Mouse (Mus musculus): ENCODE measurements around the gene Mroh9.

- TF ChIP-seq POLR2A (IDR thresholded peaks at IDR 0.05; ENCODE audit: extremely low read depth, insufficient read depth, low read length), result no peak
- TF ChIP-seq CTCF (IDR thresholded peaks at IDR 0.05; ENCODE audit: low read depth, low read length), result no peak
Observed at GRCm38 (mm10) chr1:162984428-162984827, 101.0 kb downstream of the Mroh9 start, which contains the start of gene Fmo3.

All from liver, adult 2 months (tissue).